Mouse (Mus musculus) small intestine, adult 2 months (tissue): ENCODE data around the gene Sod1. TPM values are rescaled to one million over a fixed set of nuclear protein-coding genes. Genes with fewer than 3 reads are reported as not detected.
"Not testable (repeated sequence)": the region's sequence is repeated elsewhere in the genome, so short reads cannot be mapped to it uniquely, and the experiment has no call there.

Experiments
- H3K27ac ChIP-seq: fragments of 200-500 bp; 2 replicates; pipeline ENCODE4 v1.5.1; 2012; ENCODE audit warnings: low read depth, low read length, control low read depth, inconsistent platforms; ENCODE audit not compliant: insufficient read depth
- H3K27me3 ChIP-seq: fragments of 200-500 bp; 2 replicates; pipeline ENCODE4 v1.6.1; 2012; ENCODE audit warnings: mild to moderate bottlenecking, moderate library complexity, low read length, inconsistent platforms; ENCODE audit not compliant: control insufficient read depth, insufficient read depth
- H3K36me3 ChIP-seq: fragments of 200-500 bp; 2 replicates; pipeline ENCODE4 v1.6.1; 2012; ENCODE audit warnings: mild to moderate bottlenecking, low read length, control low read depth, inconsistent platforms; ENCODE audit not compliant: control insufficient read depth, insufficient read depth
- H3K4me1 ChIP-seq: fragments of 200-500 bp; 2 replicates; pipeline ENCODE4 v1.6.1; 2012; ENCODE audit warnings: low read length, inconsistent platforms, mixed read lengths; ENCODE audit not compliant: control insufficient read depth, insufficient read depth, insufficient read length
- H3K4me3 ChIP-seq: fragments of 200-500 bp; 2 replicates; pipeline ENCODE4 v1.5.1; 2012; ENCODE audit warnings: low read depth, mild to moderate bottlenecking, control low read depth, inconsistent platforms, low read length, moderate library complexity
- CTCF ChIP-seq: fragments of 200-500 bp; IDR thresholded peaks from 2 replicates; pipeline ENCODE4 v1.5.1; 2012; ENCODE audit warnings: low read depth, mild to moderate bottlenecking, control low read depth, inconsistent platforms, low read length, moderate library complexity, mixed read lengths; ENCODE audit not compliant: insufficient replicate concordance, insufficient read length; ENCODE audit errors: extremely low read depth
- POLR2A ChIP-seq: fragments of 200-500 bp; IDR thresholded peaks from 2 replicates; pipeline ENCODE4 v1.6.1; 2012; ENCODE audit warnings: low read depth, mild to moderate bottlenecking, control low read depth, inconsistent platforms, low read length, moderate library complexity
- WGBS: fragments of 180-500 bp; shearing (Covaris S2); methylation state at CpG from one replicate; pipeline ENCODE4 v1.1.7; 2018; 5-methylcytosine and 5-hydroxymethylcytosine counted together
- polyA plus RNA-seq: library from polyadenylated mRNA; depleted of rRNA; stranded (reverse); fragments of >200 nt; gene quantifications from 2 replicates; pipeline ENCODE4 v1.2.3, GENCODE M21; 2012

Sod1 gene
- polyA plus RNA-seq, 1 experiment, result 406 TPM

DNA sequence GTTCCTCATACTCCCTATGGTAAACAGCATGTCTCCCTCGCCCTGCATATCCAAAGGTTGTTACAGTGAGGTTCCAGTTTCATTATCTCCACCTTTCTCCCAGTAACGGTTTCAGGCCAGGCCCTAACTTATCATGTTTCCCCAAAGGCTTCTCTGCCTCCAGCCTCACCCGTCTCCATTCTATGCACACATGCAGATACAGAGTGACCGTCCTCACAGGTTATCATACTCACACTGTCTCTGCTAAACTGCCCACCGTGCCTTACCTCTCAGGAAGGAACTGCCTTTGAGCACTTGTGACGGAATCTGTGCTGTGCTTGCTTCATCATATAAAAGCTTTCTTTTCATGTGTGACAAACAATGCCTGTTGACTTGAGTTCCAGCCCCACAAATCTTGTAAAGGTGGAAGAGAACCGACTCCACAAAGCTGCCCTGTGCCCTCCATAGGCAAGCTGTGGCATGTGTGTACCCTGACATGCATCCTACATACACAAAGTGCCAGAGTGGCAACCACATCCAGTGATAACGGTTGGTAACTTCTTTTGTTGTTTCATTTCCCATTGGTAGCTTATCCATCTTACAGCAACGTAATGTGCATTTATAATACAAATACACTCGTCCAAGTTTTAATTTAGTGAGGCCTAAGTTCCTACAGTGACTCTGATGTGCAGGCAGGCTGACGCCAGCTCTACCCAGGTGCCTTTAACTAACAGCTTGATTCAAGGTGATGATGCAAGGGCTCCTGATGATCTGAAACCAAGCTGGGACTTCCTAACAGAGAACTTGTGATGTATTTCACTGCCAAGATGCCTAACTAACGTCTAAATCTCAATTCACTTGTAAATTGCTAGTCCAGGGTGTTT is 6.8 kb upstream of the Sod1 start:
- WGBS, result 67% methylated on average over 12 of the region's 12 CpGs
- Histone ChIP-seq H3K27ac (no peak overlapping the region), H3K36me3 (no peaks in the 10 kb centered on the region), H3K4me1 (peaks cover 30% of the 10 kb centered on the region), H3K4me3 (no peak overlapping the region), H3K27me3 (no peaks in the 10 kb centered on the region)
- no peak for TF ChIP-seq POLR2A

DNA sequence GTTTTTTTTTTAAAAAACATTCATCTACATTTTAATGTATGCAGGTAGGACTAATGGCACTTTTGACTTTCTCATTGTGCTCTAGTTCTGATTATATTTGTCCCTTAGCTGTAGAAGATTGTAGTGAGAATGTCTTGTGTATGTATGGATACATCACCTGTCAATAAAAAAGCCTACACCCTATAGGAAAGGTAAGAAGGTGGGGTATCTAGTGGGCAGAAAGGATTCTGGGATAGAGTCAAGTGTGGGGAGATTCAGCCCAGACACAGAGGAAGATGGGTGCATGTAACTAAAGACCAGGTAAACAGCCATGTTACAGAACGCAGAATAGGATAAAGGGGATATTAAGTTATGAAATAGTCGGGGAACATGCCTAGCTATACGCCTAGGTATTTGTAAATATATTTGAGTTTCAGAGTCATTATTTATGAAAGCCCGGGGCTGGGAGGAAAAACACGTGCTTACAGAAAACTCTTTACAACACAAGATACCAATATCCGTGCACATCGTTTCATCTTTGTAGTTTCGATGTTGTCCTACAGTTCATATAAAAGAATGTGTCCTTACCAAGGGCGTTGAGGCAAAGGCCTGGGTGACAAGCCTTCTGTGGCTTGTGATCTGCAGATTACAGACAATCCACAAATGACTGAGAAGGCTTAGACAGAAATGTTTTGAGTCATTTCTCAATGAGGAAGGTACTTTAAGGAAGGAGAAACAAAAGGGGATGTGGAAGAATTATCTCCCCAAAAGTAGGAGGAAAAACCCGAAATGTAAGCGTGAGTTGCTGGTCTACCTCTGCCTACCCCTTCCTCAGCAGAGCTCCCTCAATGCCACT is 5.6 kb upstream of the Sod1 start:
- no peaks in the 10 kb centered on the region for H3K36me3 ChIP-seq
- peaks cover 30% of the 10 kb centered on the region for H3K4me1 ChIP-seq
- 86% methylated on average over 11 of the region's 11 CpGs for WGBS
- TF ChIP-seq CTCF (no peak), POLR2A (no peak)
- no peaks in the 10 kb centered on the region for H3K27me3 ChIP-seq
- no peak overlapping the region for H3K27ac ChIP-seq
- no peak overlapping the region for H3K4me3 ChIP-seq

DNA sequence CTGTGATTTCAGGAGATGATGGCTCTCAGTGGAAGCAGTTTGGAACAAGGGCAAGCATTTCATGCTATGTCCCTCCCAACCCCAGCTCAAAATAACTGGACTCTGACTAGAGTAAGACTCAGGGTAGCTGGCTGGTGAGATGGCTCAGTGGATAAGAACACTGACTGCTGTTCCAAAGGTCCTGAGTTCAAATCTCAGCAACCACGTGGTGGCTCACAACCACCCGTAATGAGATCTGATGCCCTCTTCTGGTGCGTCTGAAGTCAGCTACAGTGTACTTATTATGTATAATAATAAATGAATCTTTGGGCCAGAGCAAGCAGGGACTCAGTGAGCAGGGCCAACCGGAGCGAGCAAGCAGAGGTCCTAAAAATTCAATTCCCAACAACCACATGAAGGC is 4.7 kb upstream of the Sod1 start:
- H3K4me1 ChIP-seq, result peaks cover 28% of the 10 kb centered on the region
- WGBS, result 66% methylated on average over 5 of the region's 5 CpGs
- not testable (repeated sequence) for H3K36me3 ChIP-seq, H3K27me3 ChIP-seq, H3K4me3 ChIP-seq, H3K27ac ChIP-seq

- Histone ChIP-seq H3K27me3 (no peaks in the 10 kb centered on the region), H3K36me3 (no peaks in the 10 kb centered on the region), H3K4me1 (peaks cover 25% of the 10 kb centered on the region; the same call in 1 of the 2 replicates), H3K27ac (peak overlapping the region; percentile 88), H3K4me3 (no peak overlapping the region)
- TF ChIP-seq POLR2A (no peak), CTCF (no peak)
- whole genome bisulfite sequencing, result 29% methylated on average over 2 of the region's 2 CpGs
Observed at GRCm38 (mm10) chr16:90216414-90216813, 4.1 kb upstream of the Sod1 start.

DNA sequence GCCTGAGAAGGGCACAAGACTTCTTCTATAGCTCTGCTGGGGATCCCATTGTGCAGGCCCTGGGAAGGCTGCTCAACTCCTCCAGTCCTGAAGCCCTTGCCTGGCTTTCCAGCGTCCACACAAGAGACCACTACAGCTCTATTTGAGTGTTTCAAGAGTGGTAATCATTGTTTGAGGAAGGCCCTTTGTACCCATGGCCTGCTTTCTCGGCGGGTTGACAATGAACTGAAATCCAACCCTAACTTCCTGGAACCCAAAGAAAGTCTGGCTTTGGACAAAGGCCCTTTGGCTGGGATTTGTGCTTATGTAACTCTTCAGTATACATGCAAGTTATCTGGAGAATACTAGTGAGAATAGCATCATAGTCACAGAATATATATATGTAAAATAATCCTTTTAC is 3.2 kb upstream of the Sod1 start:
- H3K27ac ChIP-seq, result peak overlapping the region; percentile 85

GRCm38 (mm10) chr16:90217926-90218325 is 2.6 kb upstream of the Sod1 start:
- Histone ChIP-seq H3K27me3 (no peaks in the 10 kb centered on the region), H3K4me1 (peaks cover 20% of the 10 kb centered on the region; the same call in 1 of the 2 replicates), H3K4me3 (no peak overlapping the region), H3K36me3 (no peaks in the 10 kb centered on the region; the same call in 1 of the 2 replicates), H3K27ac (peak overlapping the region; percentile 17; the same call in 1 of the 2 replicates)
- TF ChIP-seq POLR2A, result no peak
- no peak for TF ChIP-seq CTCF
- 47% methylated on average over 4 of the region's 4 CpGs for WGBS

More for the DNA sequence above, 3.2 kb upstream of the Sod1 start:
- no peak overlapping the region for H3K4me3 ChIP-seq
- H3K27me3 ChIP-seq, result no peaks in the 10 kb centered on the region
- WGBS, result 23% methylated on average over 3 of the region's 3 CpGs
- H3K4me1 ChIP-seq, result peaks cover 21% of the 10 kb centered on the region; the same call in 1 of the 2 replicates
- no peaks in the 10 kb centered on the region for H3K36me3 ChIP-seq
- no peak for TF ChIP-seq POLR2A
- no peak for TF ChIP-seq CTCF

- peaks cover 11% of the 10 kb centered on the region for H3K36me3 ChIP-seq
- not testable (repeated sequence) for H3K27me3 ChIP-seq, H3K4me3 ChIP-seq, H3K27ac ChIP-seq
- WGBS, result 80% methylated on average over 4 of the region's 4 CpGs
- peaks cover 15% of the 10 kb centered on the region; the same call in 1 of the 2 replicates for H3K4me1 ChIP-seq
Observed at GRCm38 (mm10) chr16:90219445-90219844, 1.1 kb upstream of the Sod1 start.
